Mouse (Mus musculus) kidney, adult 2 months (tissue): ENCODE data around the gene Ak1.

Experiments used
- CTCF ChIP-seq: fragments of 200-500 bp; conservative IDR thresholded peaks from 2 replicates; pipeline ENCODE4 v1.5.1; 2011; ENCODE audit warnings: low read depth, mild to moderate bottlenecking, control low read depth, low read length, moderate library complexity, mixed read lengths; ENCODE audit not compliant: insufficient read depth, insufficient read length
- POLR2A ChIP-seq: fragments of 200-500 bp; IDR thresholded peaks from one replicate; pipeline ENCODE4 v1.6.1; 2011; ENCODE audit warnings: low read depth, low read length, control low read depth

DNA sequence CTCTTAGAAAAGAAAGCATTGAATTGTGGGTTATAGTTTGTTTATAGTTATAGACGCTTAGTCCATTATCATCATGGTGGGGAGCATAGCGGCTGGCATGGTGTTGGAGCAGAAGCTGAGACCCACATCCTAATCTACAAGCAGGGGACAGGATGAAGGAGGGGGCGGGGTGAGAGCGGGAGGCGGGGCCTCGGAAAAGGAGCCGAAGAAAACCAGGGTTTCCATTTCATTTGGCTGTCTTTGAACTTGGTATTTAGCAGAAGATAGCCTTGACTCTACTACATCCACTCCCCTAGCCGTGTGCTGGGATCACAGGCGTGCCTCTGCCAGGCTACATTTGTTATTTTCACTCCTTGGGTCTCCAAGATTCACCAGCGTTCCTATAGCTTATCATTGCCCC lies 16.9 kb upstream of the Ak1 start:
- TF ChIP-seq CTCF (no peak), POLR2A (no peak)
